Mouse (Mus musculus) stomach, postnatal 0 days (tissue): ENCODE measurements around the gene Vmn1r213.

Experiments
- CTCF ChIP-seq: IDR thresholded peaks from 2 replicates; pipeline ENCODE4 v1.5.1; 2016; ENCODE audit warnings: antibody characterized with exemption, low read depth, mild to moderate bottlenecking, moderate library complexity
- EP300 ChIP-seq: optimal IDR thresholded peaks from 2 replicates; pipeline ENCODE3; 2016; ENCODE audit warnings: antibody characterized with exemption

GRCm38 (mm10) chr13:23007356-23007755 is at the start of gene Vmn1r213:
- TF ChIP-seq EP300 (no peak), CTCF (no peak)
